Mouse (Mus musculus) cerebral cortex, adult 2 months (tissue): ENCODE data around the gene Srrm4.

Source experiments
- WGBS: fragments of 180-500 bp; shearing (Covaris S2); methylation state at CpG from one replicate; pipeline ENCODE4 v1.1.7; 2018; 5-methylcytosine and 5-hydroxymethylcytosine counted together

The Srrm4 gene

DNA sequence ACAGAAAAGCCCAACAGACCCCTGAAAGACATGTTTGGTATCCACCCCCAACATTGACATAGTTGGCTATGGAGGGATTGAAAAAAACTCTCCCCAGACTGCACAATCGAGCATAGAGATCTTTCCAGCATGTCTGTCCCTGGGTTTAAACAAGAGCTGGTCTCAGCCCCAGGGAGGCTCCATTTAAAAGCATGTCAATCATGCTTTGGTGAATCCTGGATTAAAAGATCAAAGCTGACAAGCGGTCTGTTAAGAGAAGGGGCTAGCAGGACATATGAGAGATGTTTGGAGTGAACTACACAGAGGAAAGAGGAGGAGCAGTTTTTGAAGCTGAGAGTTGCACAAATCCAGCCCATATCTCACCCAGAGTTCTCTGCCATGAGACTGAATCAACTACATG lies 38.5 kb downstream of the Srrm4 start:
- 52% methylated on average over 2 of the region's 2 CpGs for WGBS

DNA sequence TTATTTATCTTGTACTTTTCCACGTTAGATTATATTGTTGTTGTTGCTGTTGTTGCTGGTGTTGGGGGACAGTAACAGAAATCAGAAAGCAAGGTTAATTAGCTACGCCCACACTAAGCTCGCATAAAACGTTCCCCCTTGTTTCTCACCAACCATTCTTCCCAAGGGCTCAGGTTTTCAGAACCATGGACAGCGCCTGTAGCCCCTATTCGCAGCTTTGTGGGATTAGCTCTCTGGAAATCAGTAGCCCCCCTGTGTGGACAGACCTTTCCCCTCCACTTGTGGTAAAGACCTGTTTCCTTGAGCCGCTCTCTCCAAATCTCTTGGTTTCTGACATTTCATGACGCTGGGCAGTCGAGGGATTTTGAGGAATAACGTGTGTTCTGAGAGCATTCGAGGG lies 45.9 kb downstream of the Srrm4 start:
- WGBS: 59% methylated on average over 11 of the region's 11 CpGs

DNA sequence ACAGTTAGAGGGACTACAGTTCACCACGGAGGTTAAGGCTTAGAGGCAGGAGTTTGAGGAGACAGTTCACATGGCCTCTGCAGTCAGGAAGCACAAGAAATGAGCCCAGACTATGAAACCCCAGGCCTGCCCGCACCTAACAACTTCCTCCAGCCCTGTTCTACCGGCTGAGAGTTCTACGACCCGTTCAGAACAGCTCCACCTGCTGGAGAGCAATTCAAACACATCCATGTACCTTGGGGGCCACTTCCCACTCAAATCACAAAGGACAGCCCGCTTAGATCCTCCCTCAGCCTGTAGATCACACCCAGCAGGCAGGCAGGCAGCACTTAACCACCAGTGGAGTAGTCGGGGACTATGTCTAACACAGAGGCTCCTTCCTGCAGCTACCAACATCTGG lies 49.3 kb downstream of the Srrm4 start:
- 46% methylated on average over 7 of the region's 7 CpGs for WGBS

DNA sequence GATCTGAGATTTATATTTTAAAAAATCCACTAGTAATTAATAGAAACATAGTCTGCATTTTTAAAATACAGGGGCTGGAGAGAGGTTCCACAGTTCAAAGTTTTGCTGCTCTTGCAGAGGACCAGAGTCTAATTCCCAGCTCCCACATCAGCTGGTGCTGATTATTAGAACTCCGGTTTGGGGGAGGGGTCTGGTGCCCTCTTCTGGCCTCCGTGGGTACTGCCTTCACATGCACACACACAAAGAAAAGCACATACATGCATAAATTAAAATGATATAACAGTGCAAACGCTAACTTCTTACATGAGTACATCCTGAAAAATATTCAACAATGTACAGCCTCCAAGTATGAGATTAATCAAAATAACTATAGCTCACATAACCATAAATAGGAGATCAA lies 50.5 kb downstream of the Srrm4 start:
- 67% methylated on average over 3 of the region's 3 CpGs for WGBS

DNA sequence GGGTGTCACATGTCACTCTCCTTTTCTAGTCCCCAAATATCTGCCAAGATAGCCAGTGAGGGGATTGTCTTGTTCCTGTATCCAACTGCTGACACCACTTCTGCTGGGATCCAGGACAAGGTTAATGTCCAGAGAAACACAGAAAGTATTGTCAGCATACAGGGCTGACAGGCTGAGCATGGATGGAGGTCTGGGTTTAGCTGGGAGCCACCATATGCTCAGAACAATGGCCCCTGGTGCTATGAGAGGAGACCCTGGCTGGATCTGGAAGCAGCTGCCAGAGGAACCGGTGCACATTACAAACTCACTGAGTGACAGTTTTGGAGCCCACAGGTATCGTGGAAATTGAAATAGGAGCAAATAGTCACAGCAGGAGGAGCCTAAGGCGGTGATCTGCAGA lies 52.3 kb downstream of the Srrm4 start:
- WGBS: 42% methylated on average over 3 of the region's 3 CpGs

DNA sequence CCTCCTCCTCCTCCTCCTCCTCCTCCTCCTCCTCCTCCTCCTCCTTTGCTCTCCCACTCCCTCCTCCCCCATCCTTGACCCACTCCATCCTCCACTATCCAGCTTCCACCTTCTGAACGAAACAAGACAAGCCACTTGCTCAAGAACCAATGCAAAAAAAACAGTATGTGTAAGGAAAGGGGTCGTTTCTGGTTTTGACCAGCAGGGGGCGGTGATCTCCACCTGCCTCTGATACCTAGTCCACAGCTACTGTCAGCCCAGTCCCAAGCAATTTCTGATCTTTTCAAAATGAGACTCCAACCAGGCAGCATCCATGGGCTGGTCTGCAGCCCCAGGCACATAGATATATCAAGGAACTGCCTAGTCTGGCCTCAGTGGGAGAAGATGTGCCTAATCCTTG lies 53.1 kb downstream of the Srrm4 start:
- WGBS: 59% methylated on average over 3 of the region's 3 CpGs

DNA sequence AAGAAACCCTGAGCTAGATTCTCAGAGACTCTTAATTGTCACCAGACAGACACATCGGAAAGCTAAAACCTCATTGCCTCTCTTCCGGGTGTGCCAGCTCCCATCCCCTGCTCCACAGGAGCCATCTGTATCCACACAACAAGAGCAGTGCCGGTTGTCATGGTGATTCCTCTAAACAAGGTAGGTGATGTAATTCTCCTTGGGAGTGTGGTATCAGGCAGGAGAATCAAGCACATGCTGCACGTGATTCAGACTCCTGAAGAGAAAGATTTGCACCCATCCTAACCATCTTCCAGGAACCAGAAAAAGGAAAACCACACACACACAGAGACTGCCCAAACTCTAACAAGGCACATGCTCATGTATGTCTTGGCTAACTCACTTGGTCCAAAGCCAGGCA lies 65.3 kb downstream of the Srrm4 start:
- 18% methylated on average over 4 of the region's 4 CpGs for WGBS

DNA sequence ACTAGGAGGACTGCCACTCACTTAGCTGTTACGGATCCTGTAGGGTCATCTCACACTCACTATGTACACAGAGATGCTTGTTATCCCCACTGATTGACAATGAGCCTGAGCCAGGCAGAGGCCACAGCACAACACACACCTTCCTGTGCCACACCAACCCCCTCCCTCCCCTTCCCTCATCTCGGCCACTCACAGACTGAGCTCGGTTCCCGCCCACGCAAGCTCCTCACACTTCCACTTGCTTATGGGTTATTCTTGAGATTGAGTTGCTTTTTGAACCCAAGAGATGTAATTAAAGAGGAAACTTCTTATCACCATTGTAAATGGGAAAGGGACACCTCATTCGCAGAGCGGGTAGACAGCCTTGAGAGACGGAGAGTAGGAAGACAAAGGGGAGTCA lies 66.3 kb downstream of the Srrm4 start:
- WGBS: 62% methylated on average over 8 of the region's 8 CpGs

DNA sequence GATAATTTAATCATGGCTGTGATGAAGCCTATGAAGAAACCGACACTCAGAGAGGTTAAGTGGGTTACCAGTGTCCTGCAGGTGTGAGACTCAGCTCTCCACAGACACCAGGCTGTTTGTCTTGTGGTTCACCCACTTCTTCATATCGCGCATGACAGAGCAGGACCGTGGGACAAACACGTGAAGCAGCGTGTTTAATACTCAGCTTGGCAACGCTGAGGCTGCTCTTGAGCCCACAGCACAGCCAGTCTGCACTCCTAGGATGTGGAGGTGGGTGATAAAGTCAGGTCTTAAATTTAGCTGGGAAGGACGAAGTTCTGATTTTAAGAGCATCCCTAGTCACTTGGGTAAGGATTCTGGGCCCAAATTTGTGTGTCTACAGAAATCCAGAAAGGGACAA lies 68.1 kb downstream of the Srrm4 start:
- WGBS: 56% methylated on average over 8 of the region's 8 CpGs

DNA sequence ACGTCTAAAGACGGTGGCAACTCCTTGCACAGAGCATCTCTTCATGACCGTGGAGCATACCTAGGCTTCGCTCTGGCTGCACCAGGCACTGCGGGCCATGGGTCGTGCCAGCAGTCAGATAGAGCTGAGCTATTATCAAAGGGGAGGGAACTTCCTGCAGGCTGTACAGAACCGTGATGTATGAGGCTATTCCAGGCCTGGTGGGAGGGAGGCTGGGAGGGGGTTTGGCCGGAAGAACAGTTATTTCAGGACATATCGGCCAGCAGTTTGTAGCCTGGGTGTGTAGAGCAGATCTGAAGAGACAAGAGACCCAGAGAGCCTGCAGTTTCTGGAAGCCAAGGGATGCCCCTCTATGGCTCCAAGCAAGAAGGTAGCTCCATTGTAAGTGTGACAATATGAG lies 68.5 kb downstream of the Srrm4 start:
- 32% methylated on average over 9 of the region's 9 CpGs for WGBS

DNA sequence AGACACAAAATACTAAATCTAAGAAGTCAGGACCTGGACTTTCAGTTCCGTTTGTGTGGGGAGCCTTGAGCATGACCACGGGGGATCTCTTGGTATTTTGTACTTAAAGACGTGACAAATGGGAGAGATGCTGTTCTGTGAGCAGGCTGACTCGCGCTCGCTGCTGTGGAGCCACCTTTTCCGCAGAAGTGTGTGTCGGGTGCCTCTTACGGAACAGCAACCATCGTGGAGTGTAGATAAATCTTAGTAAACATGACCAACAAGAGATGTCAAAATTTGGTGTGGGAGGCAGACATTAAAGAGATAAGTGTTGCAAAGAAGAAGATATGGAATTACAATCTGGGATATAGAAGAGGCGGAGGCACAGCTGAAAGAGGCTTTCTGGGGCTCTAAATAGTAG lies 69.3 kb downstream of the Srrm4 start:
- WGBS: 54% methylated on average over 11 of the region's 11 CpGs

DNA sequence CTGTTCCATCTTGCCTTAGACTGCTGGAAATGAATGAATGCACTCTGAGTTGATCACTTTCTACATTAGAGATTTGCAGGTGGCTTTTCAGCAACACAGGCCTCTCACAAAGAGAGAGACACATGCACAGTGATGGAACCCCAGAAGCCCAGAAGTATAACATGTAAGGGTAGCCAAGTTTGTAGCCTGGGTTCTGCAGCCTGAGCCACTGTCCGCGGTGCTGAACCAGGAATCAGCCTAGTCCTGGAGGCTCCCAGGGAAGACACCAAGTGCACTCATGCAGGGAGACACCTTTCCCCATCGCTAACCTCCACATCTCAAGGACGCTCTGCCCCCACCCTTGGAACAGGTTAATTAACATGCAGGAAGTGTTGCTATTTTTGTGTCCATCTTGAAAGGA lies 73.6 kb downstream of the Srrm4 start:
- 47% methylated on average over 4 of the region's 4 CpGs for WGBS

DNA sequence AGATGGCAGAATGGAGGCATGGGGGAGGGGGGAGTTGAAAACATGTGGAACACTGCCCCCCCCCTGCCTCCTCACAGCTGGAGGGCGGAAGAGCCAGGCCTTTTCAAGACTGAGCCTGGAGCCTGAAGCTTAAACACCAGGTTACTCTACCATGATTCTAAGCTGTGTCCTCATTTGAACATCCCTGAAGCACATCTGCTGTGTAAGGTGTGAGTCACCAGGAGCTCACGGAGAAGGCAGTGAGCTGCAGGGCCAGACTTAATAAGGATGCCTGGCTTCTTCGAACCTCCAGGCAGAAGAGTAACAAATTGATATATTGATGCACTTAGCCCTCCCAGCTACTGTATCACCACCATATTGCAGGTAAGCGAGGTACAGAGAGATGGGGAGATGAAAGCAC lies 79.5 kb downstream of the Srrm4 start:
- 56% methylated on average over 4 of the region's 4 CpGs for WGBS

DNA sequence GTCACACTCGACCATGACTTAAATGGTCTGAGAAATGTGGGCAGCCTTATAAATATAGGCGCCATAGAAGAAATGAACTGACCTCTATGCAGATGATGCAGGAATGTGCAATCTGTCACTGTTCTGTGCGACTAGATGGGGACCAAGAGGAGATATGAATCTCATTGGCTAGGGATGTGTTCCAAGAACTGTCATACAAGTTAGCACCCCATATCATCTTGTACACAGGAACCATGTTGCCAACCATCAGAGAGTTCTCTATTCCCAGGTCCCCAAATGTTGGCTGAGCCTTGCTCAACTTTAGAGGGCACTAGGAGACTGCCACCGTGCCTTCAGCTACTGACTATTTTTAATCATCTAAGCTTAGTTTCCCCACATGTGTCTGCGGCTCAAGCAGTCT lies 81.4 kb downstream of the Srrm4 start:
- 60% methylated on average over 5 of the region's 5 CpGs for WGBS

DNA sequence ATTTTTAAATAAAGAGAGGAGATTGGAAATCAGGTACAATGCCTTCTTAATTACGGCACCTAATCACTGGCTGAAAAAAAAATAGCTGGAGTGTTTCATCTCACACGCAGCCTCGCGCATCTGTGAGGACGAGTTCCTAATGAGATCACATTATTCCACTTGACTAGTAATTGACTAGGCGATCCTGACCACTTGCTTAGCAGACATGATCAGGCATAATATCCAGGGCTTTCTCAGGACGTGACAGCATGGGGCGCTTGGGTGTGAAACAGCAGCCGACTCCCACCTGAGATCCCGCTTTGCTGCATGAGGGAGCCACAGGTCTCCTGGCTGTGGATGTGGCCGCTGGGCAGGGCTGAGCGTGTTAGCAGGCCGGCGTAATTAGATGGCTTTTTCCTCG lies 90.3 kb downstream of the Srrm4 start:
- WGBS: 65% methylated on average over 15 of the region's 15 CpGs

DNA sequence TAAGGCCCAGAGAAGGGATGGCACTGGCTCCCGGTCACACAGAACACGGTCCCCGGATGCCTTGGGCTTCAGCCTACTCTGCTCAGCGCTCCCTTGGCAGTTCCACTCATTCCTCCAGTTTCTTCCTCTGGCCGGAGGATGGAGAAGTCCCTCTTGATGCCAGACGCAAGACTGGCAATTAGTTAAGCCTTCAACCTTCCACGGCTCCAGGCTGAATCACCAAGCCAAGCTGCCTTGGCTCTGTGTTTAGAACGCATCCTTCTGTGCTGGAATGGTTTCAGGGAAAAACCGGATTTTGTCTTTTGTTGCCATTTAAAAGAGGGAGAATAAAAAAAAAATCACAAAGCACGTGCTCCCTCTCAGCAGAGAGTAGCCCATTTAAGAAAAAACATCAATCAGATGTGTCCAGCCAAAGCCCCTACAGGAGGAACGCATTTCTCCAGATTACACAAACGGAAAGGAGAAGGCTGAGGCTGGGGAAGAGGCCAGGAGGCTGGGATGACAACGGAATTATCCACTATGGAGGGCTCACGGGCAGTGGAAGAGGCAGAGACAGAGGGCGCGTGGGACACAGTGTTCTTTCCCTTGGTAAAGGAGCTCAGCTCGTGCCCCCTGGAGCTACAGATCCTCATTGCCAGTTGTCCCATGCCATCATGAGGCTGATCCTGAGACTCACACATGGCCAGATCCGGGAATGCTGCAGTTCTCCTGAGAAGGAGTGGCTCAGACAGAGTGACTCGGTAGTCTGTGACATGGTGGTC lies 92.6 kb downstream of the Srrm4 start:
- 41% methylated on average over 19 of the region's 19 CpGs for WGBS

DNA sequence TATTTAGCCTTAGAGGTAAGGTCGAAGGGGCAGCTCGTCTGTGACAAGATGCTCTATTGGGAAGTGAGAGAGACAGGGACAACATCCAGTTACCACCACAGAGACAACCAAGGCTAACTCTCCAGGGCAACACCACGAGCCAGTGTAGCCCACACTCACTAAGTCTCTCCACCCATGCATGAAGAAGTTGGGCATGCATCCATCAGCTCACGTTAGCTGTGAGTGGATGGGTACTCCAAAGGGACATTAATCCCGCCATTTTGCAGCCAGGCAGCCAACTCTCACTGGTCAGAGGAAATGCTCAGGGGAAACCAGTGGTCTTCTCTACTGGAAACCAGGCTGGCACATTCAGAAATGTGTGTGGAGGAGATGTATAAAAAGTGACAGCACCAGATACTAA lies 93.8 kb downstream of the Srrm4 start:
- WGBS: 65% methylated on average over 5 of the region's 5 CpGs

DNA sequence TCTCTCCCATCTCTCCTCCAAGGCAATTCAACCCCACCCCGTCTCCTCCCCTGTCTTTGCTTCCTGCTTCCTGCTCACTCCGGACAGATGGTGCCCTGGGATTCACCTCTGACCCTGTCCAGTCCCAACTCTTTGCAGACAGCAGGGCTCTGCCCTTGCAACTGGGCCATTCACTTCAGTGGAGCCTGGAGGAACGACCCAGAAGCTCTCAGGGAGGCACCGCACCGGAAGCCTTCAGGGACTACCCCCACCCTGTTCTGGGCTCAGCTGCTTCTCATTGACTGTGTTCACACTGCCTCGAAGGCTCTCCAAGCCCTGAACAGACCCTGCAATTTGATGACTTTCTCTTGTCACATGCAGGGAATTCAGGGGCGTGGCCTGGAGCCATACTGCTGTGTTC lies 94.4 kb downstream of the Srrm4 start:
- WGBS: 60% methylated on average over 7 of the region's 7 CpGs

DNA sequence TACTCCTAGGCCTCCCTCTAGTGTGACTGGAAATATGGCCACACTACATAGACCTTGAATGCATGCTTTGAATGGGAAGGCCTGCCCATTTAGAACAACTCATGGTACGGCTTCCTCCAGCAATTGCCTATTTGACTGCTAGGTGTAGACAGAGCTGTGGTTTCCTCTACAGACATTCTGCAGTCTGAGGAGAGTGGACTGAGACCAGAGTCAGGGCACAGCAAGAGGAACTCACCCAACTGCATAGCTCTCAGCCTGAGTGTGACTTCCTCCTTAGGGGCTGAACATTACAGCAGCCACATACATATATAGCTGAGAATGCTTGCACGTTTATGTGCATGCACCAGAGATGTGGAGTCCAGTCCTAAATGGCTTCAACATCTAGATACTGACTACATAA lies 94.9 kb downstream of the Srrm4 start:
- 74% methylated on average over 2 of the region's 2 CpGs for WGBS

DNA sequence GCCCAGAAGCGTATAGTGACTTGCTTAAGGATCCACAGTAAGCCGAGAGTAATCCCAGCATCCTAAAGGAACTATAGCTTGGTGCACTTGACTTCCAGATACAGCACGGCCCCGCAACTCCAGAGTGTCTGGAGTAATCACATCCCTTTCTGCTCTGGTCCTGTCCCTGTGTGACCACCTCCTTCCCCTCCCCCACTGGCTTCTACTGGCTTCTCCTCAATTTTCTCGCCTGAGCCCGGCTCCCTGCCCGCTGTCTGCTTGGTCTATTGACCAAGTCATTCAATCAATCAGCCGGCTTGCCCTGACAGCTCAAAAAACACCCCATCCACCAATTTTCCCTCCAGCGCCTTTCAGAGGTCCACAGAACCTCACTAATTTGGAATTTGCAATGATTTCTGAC lies 96.2 kb downstream of the Srrm4 start:
- 87% methylated on average over 9 of the region's 9 CpGs for WGBS

DNA sequence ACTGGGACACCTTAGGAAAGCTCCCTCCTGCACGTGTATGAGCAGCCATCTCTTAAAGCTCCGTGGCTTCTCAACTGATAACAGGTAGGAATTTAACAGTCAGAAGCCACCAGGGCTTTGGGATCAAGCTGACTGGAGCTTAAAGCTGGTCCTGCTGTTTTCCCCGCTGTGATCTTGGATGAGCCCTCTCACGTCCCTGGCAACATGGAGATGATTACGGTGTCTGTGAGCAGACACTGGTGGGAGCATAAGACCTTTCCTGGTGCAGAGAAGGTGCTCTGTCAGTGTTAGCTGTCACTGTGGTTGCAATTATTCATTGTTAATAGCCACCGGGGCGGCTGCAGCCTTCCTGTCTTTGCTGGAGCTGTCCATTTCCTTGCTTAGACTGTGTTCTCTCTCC lies 97.2 kb downstream of the Srrm4 start:
- 75% methylated on average over 7 of the region's 7 CpGs for WGBS

DNA sequence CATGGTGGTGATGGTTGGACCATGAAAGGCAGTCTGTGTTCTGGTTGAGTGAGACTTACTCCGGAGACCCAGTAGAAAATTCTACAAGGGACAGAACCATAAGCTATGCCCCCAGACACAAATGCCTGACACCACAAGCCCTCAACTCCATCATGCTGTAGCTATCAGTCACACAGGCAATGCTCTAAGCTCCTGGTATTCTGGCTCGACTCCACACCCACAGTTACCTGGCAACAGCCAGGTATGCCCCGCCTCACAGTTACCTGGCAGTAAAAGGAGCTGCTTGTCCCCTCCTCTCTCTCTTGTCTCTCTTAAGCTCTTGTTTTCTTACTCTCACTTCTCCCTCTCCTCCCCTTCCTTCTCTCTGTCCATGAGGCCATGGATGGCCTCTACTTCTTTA lies 98.9 kb downstream of the Srrm4 start:
- WGBS: 82% methylated on average over 3 of the region's 3 CpGs

DNA sequence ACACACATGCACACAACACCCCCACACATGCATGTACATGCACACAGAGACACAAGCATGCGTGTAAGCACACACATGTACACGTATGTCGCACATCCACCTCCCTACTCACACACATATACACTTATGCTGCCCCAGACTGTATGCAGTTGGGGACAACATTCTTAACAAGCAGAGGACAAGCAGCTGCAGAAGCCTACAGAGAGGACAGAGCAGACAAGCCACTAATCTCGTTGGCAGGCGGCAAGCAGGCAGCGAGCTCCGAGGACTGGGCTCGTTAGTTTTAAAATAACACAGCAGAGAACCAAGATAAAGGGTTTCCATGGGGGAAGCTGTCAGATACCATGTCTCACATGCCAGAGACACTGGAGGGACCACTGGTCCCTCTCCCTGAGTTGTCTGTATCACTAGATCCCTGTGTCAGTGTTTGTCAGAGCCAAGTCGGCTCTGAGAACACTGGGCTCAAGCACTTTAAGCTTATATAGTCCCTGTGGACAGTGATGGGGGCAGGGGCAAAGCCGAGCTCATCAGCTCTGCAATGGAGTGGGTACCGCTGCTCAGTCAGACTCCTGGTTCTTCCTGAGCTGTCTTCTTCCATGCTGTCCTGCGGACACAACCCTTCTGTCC lies 99.7 kb downstream of the Srrm4 start:
- WGBS: 49% methylated on average over 12 of the region's 12 CpGs

DNA sequence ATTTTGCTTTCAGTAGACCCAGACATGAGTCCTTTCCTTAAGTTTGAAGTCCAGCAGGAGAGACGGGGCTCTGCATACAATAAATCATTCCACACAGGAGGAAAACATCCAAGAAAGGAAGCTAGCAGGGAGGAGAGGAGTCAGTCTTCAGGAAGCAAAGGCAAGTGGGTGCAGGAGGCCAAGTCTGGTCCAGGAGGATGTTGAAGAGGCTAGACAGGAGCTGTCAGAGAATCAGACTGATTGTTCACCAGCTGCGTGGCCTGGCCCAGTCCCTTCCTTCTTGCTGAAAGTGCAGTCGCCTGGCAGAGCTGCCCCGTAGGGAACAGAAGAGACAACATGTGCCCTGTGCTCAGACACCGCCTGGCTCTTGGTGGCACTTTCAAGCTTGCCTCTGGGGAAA lies 100.8 kb downstream of the Srrm4 start:
- WGBS: 41% methylated on average over 5 of the region's 5 CpGs
